Mouse (Mus musculus): ENCODE data around the gene Mical2. TPM values are rescaled to one million over a fixed set of nuclear protein-coding genes. Genes with fewer than 3 reads are reported as not detected.
A peak's percentile ranks its signal among the peaks of the same experiment; 100 is the strongest.

Mical2 gene
- polyA plus RNA-seq, 1 experiment, result 8.5 TPM

DNA sequence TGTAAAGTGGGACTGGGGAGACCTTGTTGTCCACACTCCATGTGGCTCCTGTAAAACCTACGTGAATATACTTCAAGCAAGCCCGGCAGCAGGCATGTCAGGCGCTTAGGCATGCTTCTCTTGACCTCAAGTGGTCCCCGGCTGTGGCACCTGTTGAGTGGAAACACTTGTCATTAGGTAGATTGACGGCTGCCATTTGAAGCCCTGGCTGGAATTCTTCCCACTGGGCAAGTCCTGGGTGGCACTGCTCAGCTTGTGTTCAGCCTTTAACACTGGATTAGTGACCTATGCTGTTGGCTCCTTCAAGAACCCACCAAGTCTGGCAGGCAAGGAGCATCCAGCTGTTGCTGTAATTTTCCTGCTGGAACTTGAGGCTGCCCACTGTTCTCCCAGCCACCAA lies 63.9 kb downstream of the Mical2 start:
- TF ChIP-seq CTCF (IDR thresholded peaks at IDR 0.05; ENCODE audit: low read depth, low read length) (no peak), POLR2A (IDR thresholded peaks at IDR 0.05; ENCODE audit: borderline replicate concordance, low read depth, low read length) (no peak)
- peaks cover 23% of the 10 kb centered on the region for H3K4me1 ChIP-seq (ENCODE audit: control insufficient read depth, insufficient read depth, low read length)
- H3K27ac ChIP-seq (ENCODE audit: insufficient read depth, low read depth, low read length), result no peak overlapping the region
- no peak overlapping the region for H3K4me3 ChIP-seq (ENCODE audit: insufficient read depth, low read length)

DNA sequence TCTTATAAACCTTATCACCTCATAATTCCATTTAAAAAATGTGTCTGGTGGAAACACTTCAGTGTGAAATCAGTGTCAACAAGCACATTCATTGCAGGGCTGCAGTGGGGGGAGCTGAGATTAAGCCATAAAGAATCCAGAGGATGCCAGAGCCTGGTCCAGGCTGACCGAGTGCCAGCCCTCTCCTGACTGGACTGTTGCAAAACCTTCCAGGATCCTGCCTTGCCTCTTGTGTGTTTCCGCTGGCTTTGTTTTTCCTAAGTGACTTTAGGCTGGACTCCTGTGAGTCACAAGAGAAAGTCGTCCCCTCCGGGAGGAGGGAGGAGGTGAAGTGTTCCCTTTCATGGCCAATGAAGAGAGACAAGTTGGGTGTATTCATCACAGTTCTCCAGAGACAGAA lies 64.3 kb downstream of the Mical2 start:
- TF ChIP-seq CTCF (IDR thresholded peaks at IDR 0.05; ENCODE audit: low read depth, low read length) (no peak), POLR2A (IDR thresholded peaks at IDR 0.05; ENCODE audit: borderline replicate concordance, low read depth, low read length) (no peak)
- Histone ChIP-seq H3K4me1 (ENCODE audit: control insufficient read depth, insufficient read depth, low read length) (peaks cover 21% of the 10 kb centered on the region), H3K4me3 (ENCODE audit: insufficient read depth, low read length) (no peak overlapping the region), H3K27ac (ENCODE audit: insufficient read depth, low read depth, low read length) (no peak overlapping the region)

DNA sequence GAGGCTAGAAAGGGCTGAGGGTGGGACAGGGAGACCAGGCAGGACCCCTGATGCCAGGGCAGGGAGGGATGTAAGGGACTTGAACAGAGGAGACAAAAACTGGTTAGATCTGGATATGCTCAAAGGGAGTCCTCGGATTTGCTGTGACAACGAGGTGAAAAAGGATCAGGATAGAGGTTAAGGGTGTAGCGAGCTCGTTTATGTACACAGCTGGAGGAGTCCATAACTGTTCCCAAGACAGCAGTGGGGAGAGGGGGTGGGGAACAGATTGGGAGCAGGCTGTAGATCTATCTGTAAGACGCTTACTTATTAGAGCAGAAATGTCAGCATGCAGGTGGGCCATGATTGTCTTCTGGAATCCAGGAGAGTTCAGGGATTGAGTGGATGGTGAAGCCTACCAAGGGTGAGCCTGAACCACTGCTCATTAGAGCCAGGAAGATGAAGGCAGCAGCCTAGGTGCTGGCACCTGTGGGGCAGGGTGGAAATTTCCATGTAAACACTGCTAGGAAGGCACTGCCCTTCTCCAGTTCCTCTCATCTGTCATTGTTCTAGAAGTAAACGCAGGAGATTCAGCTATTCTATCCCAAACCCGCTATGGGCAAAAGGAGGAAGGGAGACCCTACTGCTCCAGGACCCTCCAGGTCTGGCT lies 67.9 kb downstream of the Mical2 start:
- TF ChIP-seq CTCF (IDR thresholded peaks at IDR 0.05; ENCODE audit: low read depth, low read length) (no peak), POLR2A (IDR thresholded peaks at IDR 0.05; ENCODE audit: borderline replicate concordance, low read depth, low read length) (no peak)
- Histone ChIP-seq H3K27ac (ENCODE audit: insufficient read depth, low read depth, low read length) (no peak overlapping the region), H3K4me3 (ENCODE audit: insufficient read depth, low read length) (no peak overlapping the region), H3K4me1 (ENCODE audit: control insufficient read depth, insufficient read depth, low read length) (peaks cover 15% of the 10 kb centered on the region)

DNA sequence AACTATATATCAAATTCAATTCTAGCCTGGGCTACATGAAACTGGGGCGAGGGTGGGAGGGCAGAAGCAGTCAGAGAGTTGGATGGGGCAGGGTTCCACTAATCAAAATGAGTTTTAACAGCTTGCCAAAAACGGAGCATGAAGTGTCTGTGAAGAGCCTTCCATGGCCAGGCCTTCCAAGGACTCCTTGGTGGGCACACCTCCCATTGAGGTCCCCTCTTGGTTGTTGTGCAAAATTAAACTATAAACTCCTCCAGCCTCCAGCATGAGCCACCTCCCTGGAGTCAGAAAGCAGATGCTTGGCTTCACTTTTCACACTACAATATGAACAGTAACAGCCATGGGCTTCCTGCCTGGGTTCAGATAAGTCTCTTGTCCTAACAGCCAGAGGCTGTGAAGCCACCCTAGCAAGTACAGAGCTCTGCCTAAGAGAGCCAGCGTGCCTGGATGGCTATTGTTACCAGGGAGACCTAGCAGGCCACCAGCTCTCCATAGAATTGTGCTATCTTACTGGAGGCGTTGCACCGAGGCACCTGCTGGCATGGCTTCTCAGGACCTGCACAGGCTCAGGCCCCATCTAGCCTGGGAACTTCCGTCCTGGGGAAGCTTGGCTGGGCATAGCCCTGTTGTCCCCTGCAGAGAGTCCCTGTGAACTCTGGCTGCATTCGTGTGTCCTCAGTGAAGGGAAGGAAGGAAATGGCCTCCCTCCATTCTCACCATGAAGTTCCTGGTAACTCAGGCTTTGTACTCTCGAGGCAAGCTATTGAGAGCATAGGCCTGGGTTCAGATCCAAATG lies 70.0 kb downstream of the Mical2 start:
- H3K4me3 ChIP-seq (ENCODE audit: insufficient read depth, low read length), result no peak overlapping the region

DNA sequence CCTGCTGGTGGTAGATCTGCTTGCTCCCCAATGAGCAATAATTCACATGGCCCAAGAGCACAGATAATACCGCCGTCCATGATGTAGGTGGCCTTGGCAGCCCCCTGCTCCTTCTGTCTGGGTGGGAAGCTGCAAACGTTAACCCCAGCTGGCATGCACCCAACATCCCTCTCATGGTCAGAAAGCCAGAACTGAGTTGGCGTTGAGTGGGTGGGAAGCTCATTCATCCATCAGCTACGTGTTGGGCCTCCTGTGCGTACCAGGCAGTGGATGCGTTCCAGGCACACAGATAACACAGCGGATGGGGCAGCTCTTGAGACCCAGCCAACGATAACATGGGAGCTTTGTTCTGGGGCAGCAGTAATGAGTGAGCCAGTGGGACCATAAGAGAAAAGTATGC lies 72.4 kb downstream of the Mical2 start:
- Histone ChIP-seq H3K27ac (ENCODE audit: insufficient read depth, low read depth, low read length) (no peak overlapping the region), H3K4me3 (ENCODE audit: insufficient read depth, low read length) (no peak overlapping the region), H3K4me1 (ENCODE audit: control insufficient read depth, insufficient read depth, low read length) (peaks cover 35% of the 10 kb centered on the region)
- no peak for TF ChIP-seq POLR2A (IDR thresholded peaks at IDR 0.05; ENCODE audit: borderline replicate concordance, low read depth, low read length)
- TF ChIP-seq CTCF (IDR thresholded peaks at IDR 0.05; ENCODE audit: low read depth, low read length), result no peak

More for the DNA sequence above, 70.0 kb downstream of the Mical2 start:
- Histone ChIP-seq H3K4me1 (ENCODE audit: control insufficient read depth, insufficient read depth, low read length) (peaks cover 33% of the 10 kb centered on the region), H3K27ac (ENCODE audit: insufficient read depth, low read depth, low read length) (no peak overlapping the region)
- TF ChIP-seq POLR2A (IDR thresholded peaks at IDR 0.05; ENCODE audit: borderline replicate concordance, low read depth, low read length) (no peak), CTCF (IDR thresholded peaks at IDR 0.05; ENCODE audit: low read depth, low read length) (no peak)

DNA sequence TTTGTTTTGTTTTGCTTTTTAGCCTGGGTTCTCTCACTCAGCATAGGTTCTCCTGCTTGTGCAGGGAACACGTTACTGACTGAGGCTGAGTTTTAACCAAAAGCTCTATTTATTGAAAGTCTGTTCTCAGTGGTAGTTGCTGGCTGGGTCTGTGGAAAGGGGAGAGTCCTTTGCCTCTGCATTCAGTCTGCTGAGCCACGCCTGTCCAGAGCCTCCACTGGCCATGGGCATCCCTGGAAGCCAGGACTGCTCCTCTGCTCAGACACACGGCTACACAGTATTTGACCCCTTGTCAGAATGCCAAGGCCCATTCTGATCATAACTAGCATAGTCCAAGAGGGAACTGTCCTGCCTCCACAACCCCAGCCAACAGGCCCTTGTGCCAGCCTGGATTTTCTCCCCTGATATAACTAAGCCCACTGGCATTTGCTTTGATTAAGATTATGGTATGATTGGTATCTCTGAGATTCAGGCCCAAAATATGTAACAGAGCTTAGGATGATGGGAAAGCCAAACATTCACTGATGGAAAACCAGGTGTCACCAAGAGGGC lies 73.3 kb downstream of the Mical2 start:
- Histone ChIP-seq H3K4me3 (ENCODE audit: insufficient read depth, low read length) (no peak overlapping the region), H3K4me1 (ENCODE audit: control insufficient read depth, insufficient read depth, low read length) (peaks cover 35% of the 10 kb centered on the region), H3K27ac (ENCODE audit: insufficient read depth, low read depth, low read length) (peak overlapping the region; percentile 76; the same call in 1 of the 2 replicates)
- TF ChIP-seq CTCF (IDR thresholded peaks at IDR 0.05; ENCODE audit: low read depth, low read length) (no peak), POLR2A (IDR thresholded peaks at IDR 0.05; ENCODE audit: borderline replicate concordance, low read depth, low read length) (no peak)

DNA sequence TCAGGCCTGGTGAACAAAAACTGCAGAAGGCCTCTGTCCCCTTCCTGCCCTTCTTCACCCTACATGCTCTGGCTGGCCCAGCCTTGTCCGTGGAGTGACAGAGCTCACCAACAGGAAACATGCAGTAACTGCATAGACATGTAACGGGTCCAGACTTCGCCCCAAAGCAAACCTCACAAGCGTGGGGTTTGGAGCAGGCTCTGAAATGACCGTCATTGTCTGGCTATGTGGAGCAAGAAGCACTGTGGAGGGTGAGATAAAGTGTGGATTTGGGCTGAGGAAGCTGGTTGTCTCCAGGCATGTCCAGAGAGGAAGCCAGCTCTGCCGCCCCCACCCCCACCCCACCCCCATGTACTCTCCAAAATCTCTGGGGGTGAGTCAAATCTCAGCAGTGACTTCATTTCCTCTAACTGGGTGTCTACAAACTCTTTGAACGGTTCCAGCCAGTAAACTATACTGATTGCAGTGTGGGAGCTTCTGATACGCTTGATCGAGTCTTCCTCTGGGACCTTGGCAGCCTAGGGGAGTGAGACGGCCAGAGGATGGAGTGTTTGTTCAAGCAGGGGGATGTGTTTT lies 74.0 kb downstream of the Mical2 start:
- Histone ChIP-seq H3K4me3 (ENCODE audit: insufficient read depth, low read length) (no peak overlapping the region), H3K4me1 (ENCODE audit: control insufficient read depth, insufficient read depth, low read length) (peaks cover 31% of the 10 kb centered on the region), H3K27ac (ENCODE audit: insufficient read depth, low read depth, low read length) (peak overlapping the region; percentile 76)
- TF ChIP-seq POLR2A (IDR thresholded peaks at IDR 0.05; ENCODE audit: borderline replicate concordance, low read depth, low read length) (no peak), CTCF (IDR thresholded peaks at IDR 0.05; ENCODE audit: low read depth, low read length) (no peak)

DNA sequence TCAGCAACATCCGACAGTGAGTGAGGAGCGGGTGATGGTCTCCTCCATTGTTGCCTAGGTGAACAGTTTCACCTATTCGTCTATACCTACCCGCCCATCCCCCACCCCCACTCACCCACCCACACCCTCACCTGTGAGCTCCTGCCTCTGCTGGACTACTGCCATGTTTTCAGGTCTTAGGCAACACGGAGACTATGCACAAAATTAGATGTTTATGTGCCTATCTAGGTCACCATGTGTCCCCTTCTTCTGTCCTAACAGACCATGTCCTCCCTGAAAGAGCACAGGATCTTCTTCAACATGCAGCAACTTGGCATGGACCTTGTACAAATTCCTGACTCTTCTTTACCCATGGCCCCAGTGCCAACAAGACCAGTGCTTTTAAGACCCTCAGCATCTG lies 74.5 kb downstream of the Mical2 start:
- H3K4me1 ChIP-seq (ENCODE audit: control insufficient read depth, insufficient read depth, low read length), result peaks cover 29% of the 10 kb centered on the region
- TF ChIP-seq CTCF (IDR thresholded peaks at IDR 0.05; ENCODE audit: low read depth, low read length), result no peak
- no peak for TF ChIP-seq POLR2A (IDR thresholded peaks at IDR 0.05; ENCODE audit: borderline replicate concordance, low read depth, low read length)
- no peak overlapping the region for H3K4me3 ChIP-seq (ENCODE audit: insufficient read depth, low read length)
- H3K27ac ChIP-seq (ENCODE audit: insufficient read depth, low read depth, low read length), result no peak overlapping the region; the same call in 1 of the 2 replicates

DNA sequence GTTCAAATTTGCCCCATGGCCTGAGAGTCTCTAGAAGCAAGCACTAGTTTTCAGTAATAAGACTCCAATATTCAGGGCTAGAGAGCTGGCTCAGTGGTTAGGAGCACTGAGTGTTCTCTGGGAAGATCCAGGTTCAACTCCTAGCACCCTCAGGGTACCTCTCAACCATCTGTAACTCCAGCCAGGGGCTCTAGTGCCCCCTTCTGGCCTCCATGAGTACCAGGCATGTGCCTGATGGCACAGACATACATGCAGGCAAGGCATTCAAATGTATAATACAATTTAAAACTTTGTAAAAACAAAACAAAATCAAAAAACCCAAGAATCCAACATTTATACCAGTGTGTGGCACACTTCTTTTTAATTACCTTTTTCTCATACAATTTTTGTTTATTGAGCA lies 75.4 kb downstream of the Mical2 start:
- Histone ChIP-seq H3K4me1 (ENCODE audit: control insufficient read depth, insufficient read depth, low read length) (peaks cover 24% of the 10 kb centered on the region), H3K27ac (ENCODE audit: insufficient read depth, low read depth, low read length) (no peak overlapping the region), H3K4me3 (ENCODE audit: insufficient read depth, low read length) (no peak overlapping the region)
- TF ChIP-seq POLR2A (IDR thresholded peaks at IDR 0.05; ENCODE audit: borderline replicate concordance, low read depth, low read length), result no peak
- TF ChIP-seq CTCF (IDR thresholded peaks at IDR 0.05; ENCODE audit: low read depth, low read length), result no peak

Measured in bone marrow macrophage, adult 2 months (primary cell).